Mouse (Mus musculus): ENCODE results near the gene Kcnj10.

Kcnj10 gene

GRCm38 (mm10) chr1:172340729-172341321 lies at the start of gene Kcnj10:
Kcnj10 (plus strand) TSS chr1:172341210.
- DNase-seq (ENCODE audit: low read depth, low spot score), result peak; percentile 70

GRCm38 (mm10) chr1:172292880-172293279 lies 48.1 kb upstream of the Kcnj10 start:
- DNase-seq (ENCODE audit: low read depth, low spot score), result no peak

- DNase-seq (ENCODE audit: low read depth, low spot score), result no peak
Observed at GRCm38 (mm10) chr1:172293449-172293848, 47.6 kb upstream of the Kcnj10 start.

- DNase-seq (ENCODE audit: low read depth, low spot score), result no peak
Observed at GRCm38 (mm10) chr1:172295751-172296197, 45.2 kb upstream of the Kcnj10 start.

- DNase-seq (ENCODE audit: low read depth, low spot score), result no peak
Observed at GRCm38 (mm10) chr1:172296816-172297510, 44.0 kb upstream of the Kcnj10 start.

- DNase-seq (ENCODE audit: low read depth, low spot score), result no peak
Observed at GRCm38 (mm10) chr1:172297611-172298537, 43.1 kb upstream of the Kcnj10 start, which contains the start of gene Atp1a2. Atp1a2 (minus strand) TSS chr1:172298064.

- DNase-seq (ENCODE audit: low read depth, low spot score), result no peak
Observed at GRCm38 (mm10) chr1:172299528-172299927, 41.5 kb upstream of the Kcnj10 start.

GRCm38 (mm10) chr1:172300247-172300646 lies 40.8 kb upstream of the Kcnj10 start:
- DNase-seq (ENCODE audit: low read depth, low spot score), result no peak

GRCm38 (mm10) chr1:172301180-172301579 lies 39.8 kb upstream of the Kcnj10 start:
- DNase-seq (ENCODE audit: low read depth, low spot score), result no peak

GRCm38 (mm10) chr1:172302311-172302710 lies 38.7 kb upstream of the Kcnj10 start:
- no peak for DNase-seq (ENCODE audit: low read depth, low spot score)

GRCm38 (mm10) chr1:172302851-172303250 lies 38.2 kb upstream of the Kcnj10 start:
- no peak for DNase-seq (ENCODE audit: low read depth, low spot score)

GRCm38 (mm10) chr1:172304443-172304842 lies 36.6 kb upstream of the Kcnj10 start:
- DNase-seq (ENCODE audit: low read depth, low spot score), result no peak

GRCm38 (mm10) chr1:172305153-172305552 lies 35.9 kb upstream of the Kcnj10 start:
- no peak for DNase-seq (ENCODE audit: low read depth, low spot score)

- no peak for DNase-seq (ENCODE audit: low read depth, low spot score)
Observed at GRCm38 (mm10) chr1:172305635-172306034, 35.4 kb upstream of the Kcnj10 start.

- DNase-seq (ENCODE audit: low read depth, low spot score), result no peak
Observed at GRCm38 (mm10) chr1:172306196-172306595, 34.8 kb upstream of the Kcnj10 start.

GRCm38 (mm10) chr1:172306885-172307284 lies 34.1 kb upstream of the Kcnj10 start:
- DNase-seq (ENCODE audit: low read depth, low spot score), result no peak

GRCm38 (mm10) chr1:172307936-172308335 lies 33.1 kb upstream of the Kcnj10 start:
- no peak for DNase-seq (ENCODE audit: low read depth, low spot score)

- DNase-seq (ENCODE audit: low read depth, low spot score), result no peak
Observed at GRCm38 (mm10) chr1:172308409-172308808, 32.6 kb upstream of the Kcnj10 start.

GRCm38 (mm10) chr1:172309699-172310398 lies 31.2 kb upstream of the Kcnj10 start:
- DNase-seq (ENCODE audit: low read depth, low spot score), result peak; percentile 95

- DNase-seq (ENCODE audit: low read depth, low spot score), result no peak
Observed at GRCm38 (mm10) chr1:172311248-172311906, 29.6 kb upstream of the Kcnj10 start.
